Mouse (Mus musculus) CH12.LX (cell line): ENCODE measurements around the gene A3galt2. TPM values are rescaled to one million over a fixed set of nuclear protein-coding genes. Genes with fewer than 3 reads are reported as not detected.

Experiments
- DNase-seq: peaks from one replicate; pipeline ENCODE4 v3.0.0-alpha.2; 2013; ENCODE audit errors: extremely low read depth
- H3K27ac ChIP-seq: 2 replicates; pipeline ENCODE4 v1.5.1; 2012; ENCODE audit warnings: low read depth, mild to moderate bottlenecking, control low read depth, moderate library complexity; ENCODE audit not compliant: insufficient read depth
- H3K27me3 ChIP-seq: replicated peaks from 2 replicates; pipeline ENCODE3; 2012; ENCODE audit warnings: inconsistent platforms
- H3K36me3 ChIP-seq, 2 experiments: replicated peaks in 1 of 2; 2 replicates each; pipeline versions ENCODE3 to v1.6.1; 2012; ENCODE audit warnings: inconsistent platforms in 1 of 2, low read length in 1 of 2, mild to moderate bottlenecking in 1 of 2, mixed read lengths in 1 of 2, moderate library complexity in 1 of 2; ENCODE audit not compliant: control insufficient read depth in 1 of 2, insufficient read depth in 1 of 2
- H3K4me1 ChIP-seq, 2 experiments: 2 replicates each; pipeline ENCODE4 v1.6.1; 2012; ENCODE audit warnings: inconsistent platforms in 1 of 2, moderate library complexity in 1 of 2; ENCODE audit not compliant: insufficient read depth in 2 of 2, control insufficient read depth in 1 of 2
- H3K4me2 ChIP-seq: 2 replicates; pipeline ENCODE4 v1.6.1; 2012; ENCODE audit warnings: low read depth, mild to moderate bottlenecking, control low read depth; ENCODE audit not compliant: poor library complexity, insufficient read depth, severe bottlenecking
- H3K4me3 ChIP-seq, 3 experiments: fragments of 150-350 bp in 1 of 3; sonication (generic) in 1 of 3; replicated peaks in 1 of 3; 2 replicates each; pipeline versions ENCODE3 to v1.5.1; 2011 to 2012; ENCODE audit warnings: low read depth in 2 of 3, low read length in 2 of 3, mild to moderate bottlenecking in 2 of 3, moderate library complexity in 2 of 3, control low read depth in 1 of 3, improper control_type of control experiment in 1 of 3, inconsistent platforms in 1 of 3, mixed read lengths in 1 of 3; ENCODE audit not compliant: poor library complexity in 1 of 3
- H3K79me2 ChIP-seq: replicated peaks from 2 replicates; pipeline ENCODE4 v1.6.1; 2012; ENCODE audit warnings: mild to moderate bottlenecking, moderate library complexity; ENCODE audit not compliant: control insufficient read depth, poor library complexity, insufficient read depth, severe bottlenecking; ENCODE audit errors: extremely low read depth
- H3K9ac ChIP-seq: 2 replicates; pipeline ENCODE4 v1.6.1; 2012; ENCODE audit warnings: low read depth, mild to moderate bottlenecking, control low read depth, moderate library complexity; ENCODE audit not compliant: insufficient read depth
- H3K9me3 ChIP-seq: replicated peaks from 2 replicates; pipeline ENCODE3; 2012; ENCODE audit warnings: low read length, inconsistent platforms, mixed read lengths
- BHLHE40 ChIP-seq: IDR thresholded peaks from 2 replicates; pipeline ENCODE4 v1.6.1; 2011; ENCODE audit warnings: mild to moderate bottlenecking, low read depth, low read length, improper control_type of control experiment
- CHD1 ChIP-seq: IDR thresholded peaks from 2 replicates; pipeline ENCODE4 v1.6.1; 2012; ENCODE audit warnings: low read depth, low read length, improper control_type of control experiment, inconsistent platforms
- CHD2 ChIP-seq: IDR thresholded peaks from 2 replicates; pipeline ENCODE4 v1.6.1; 2011; ENCODE audit warnings: low read length, improper control_type of control experiment
- CTCF ChIP-seq, 2 experiments: IDR thresholded peaks in 1 of 2; conservative IDR thresholded peaks in 1 of 2; 2 replicates each; pipeline ENCODE4 v1.5.1; 2011 to 2012; ENCODE audit warnings: low read depth in 2 of 2, low read length in 2 of 2, improper control_type of control experiment in 1 of 2, inconsistent platforms in 1 of 2, mild to moderate bottlenecking in 1 of 2, moderate library complexity in 1 of 2
- E2F4 ChIP-seq: IDR thresholded peaks from 2 replicates; pipeline ENCODE4 v1.6.1; 2011; ENCODE audit warnings: low read depth, low read length, improper control_type of control experiment; ENCODE audit not compliant: insufficient replicate concordance
- ELF1 ChIP-seq: IDR thresholded peaks from 2 replicates; pipeline ENCODE4 v1.6.1; 2014; ENCODE audit warnings: low read depth, mild to moderate bottlenecking, inconsistent platforms, low read length, improper control_type of control experiment
- EP300 ChIP-seq: IDR thresholded peaks from 2 replicates; pipeline ENCODE4 v1.6.1; 2011; ENCODE audit warnings: low read length, improper control_type of control experiment
- GABPA ChIP-seq: IDR thresholded peaks from 2 replicates; pipeline ENCODE4 v1.6.1; 2012; ENCODE audit warnings: low read depth, low read length, improper control_type of control experiment, inconsistent platforms; ENCODE audit not compliant: insufficient replicate concordance
- HCFC1 ChIP-seq: IDR thresholded peaks from 2 replicates; pipeline ENCODE4 v1.6.1; 2012; ENCODE audit warnings: low read depth, mild to moderate bottlenecking, inconsistent platforms, low read length, improper control_type of control experiment
- IRF4 ChIP-seq: IDR thresholded peaks from 2 replicates; pipeline ENCODE4 v1.6.1; 2014; ENCODE audit warnings: low read depth, mild to moderate bottlenecking, inconsistent platforms, low read length, improper control_type of control experiment
- JUN ChIP-seq: IDR thresholded peaks from 2 replicates; pipeline ENCODE4 v1.6.1; 2011; ENCODE audit warnings: low read depth, mild to moderate bottlenecking, low read length, improper control_type of control experiment, moderate library complexity; ENCODE audit not compliant: insufficient read depth
- JUND ChIP-seq: conservative IDR thresholded peaks from 2 replicates; pipeline ENCODE4 v1.6.1; 2011; ENCODE audit warnings: low read depth, low read length, improper control_type of control experiment
- KAT2A ChIP-seq: IDR thresholded peaks from 2 replicates; pipeline ENCODE4 v1.6.1; 2012; ENCODE audit warnings: low read length, improper control_type of control experiment, inconsistent platforms; ENCODE audit not compliant: insufficient replicate concordance
- MAFK ChIP-seq: IDR thresholded peaks from 2 replicates; pipeline ENCODE4 v1.6.1; 2011; ENCODE audit warnings: low read length, improper control_type of control experiment; ENCODE audit not compliant: insufficient replicate concordance
- MAZ ChIP-seq: IDR thresholded peaks from 2 replicates; pipeline ENCODE4 v1.6.1; 2012; ENCODE audit warnings: low read depth, mild to moderate bottlenecking, inconsistent platforms, low read length, improper control_type of control experiment, moderate library complexity
- MEF2A ChIP-seq: IDR thresholded peaks from 2 replicates; pipeline ENCODE4 v1.6.1; 2014; ENCODE audit warnings: low read depth, mild to moderate bottlenecking, inconsistent platforms, low read length, improper control_type of control experiment, borderline replicate concordance
- NELFE ChIP-seq: IDR thresholded peaks from 2 replicates; pipeline ENCODE4 v1.6.1; 2011; ENCODE audit warnings: low read depth, low read length, improper control_type of control experiment
- PAX5 ChIP-seq: IDR thresholded peaks from 2 replicates; pipeline ENCODE4 v1.6.1; 2012; ENCODE audit warnings: low read length, inconsistent platforms, mixed read lengths
- RAD21 ChIP-seq: IDR thresholded peaks from 2 replicates; pipeline ENCODE4 v1.6.1; 2011; ENCODE audit warnings: low read depth, mild to moderate bottlenecking, low read length, improper control_type of control experiment, moderate library complexity
- RCOR1 ChIP-seq: conservative IDR thresholded peaks from 2 replicates; pipeline ENCODE4 v1.6.1; 2012; ENCODE audit warnings: low read depth, mild to moderate bottlenecking, inconsistent platforms, low read length, improper control_type of control experiment
- SIN3A ChIP-seq: IDR thresholded peaks from 2 replicates; pipeline ENCODE4 v1.6.1; 2012; ENCODE audit warnings: low read length, improper control_type of control experiment, inconsistent platforms
- SMC3 ChIP-seq: IDR thresholded peaks from 2 replicates; pipeline ENCODE4 v1.6.1; 2011; ENCODE audit warnings: low read depth, low read length, improper control_type of control experiment
- TBP ChIP-seq: conservative IDR thresholded peaks from 2 replicates; pipeline ENCODE4 v1.6.1; 2011; ENCODE audit warnings: low read depth, low read length, improper control_type of control experiment
- TCF12 ChIP-seq: IDR thresholded peaks from 2 replicates; pipeline ENCODE4 v1.6.1; 2014; ENCODE audit warnings: low read depth, mild to moderate bottlenecking, inconsistent platforms, low read length, improper control_type of control experiment
- UBTF ChIP-seq: IDR thresholded peaks from 2 replicates; pipeline ENCODE4 v1.6.1; 2012; ENCODE audit warnings: low read depth, mild to moderate bottlenecking, inconsistent platforms, low read length, improper control_type of control experiment, moderate library complexity
- USF2 ChIP-seq: conservative IDR thresholded peaks from 2 replicates; pipeline ENCODE4 v1.6.1; 2011; ENCODE audit warnings: low read depth, low read length, improper control_type of control experiment
- dilution Hi-C: fragments of 300-500 bp; cut with MboI; formaldehyde crosslinking; loops from 2 replicates; pipeline ENCODE4 v1.14.3; 2020; ENCODE audit warnings: low sequenced_read_pairs; ENCODE audit not compliant: extremely low pct_unique_long_range_greater_than_20kb, extremely low pct_ligation_motif_present
- in situ Hi-C: fragments of 300-500 bp; cut with MboI; formaldehyde crosslinking; loops from 3 replicates; pipeline ENCODE4 v1.14.3; 2019; ENCODE audit warnings: low sequenced_read_pairs, low pct_ligation_motif_present, low pct_unique_long_range_greater_than_20kb, mixed read lengths
- polyA plus RNA-seq: library from polyadenylated mRNA; unstranded; fragments of >175 nt; gene quantifications from 2 replicates; pipeline ENCODE4 v1.2.1, GENCODE M21; 2012; ENCODE audit warnings: low read depth; ENCODE audit not compliant: insufficient read length
- total RNA-seq, 2 experiments: library from RNA; depleted of rRNA; stranded (reverse); fragments of 300-350 nt in 1 of 2; fragments of >200 nt in 1 of 2; gene quantifications; 2 replicates each; pipeline ENCODE4 v1.2.3; 2012 to 2014

The A3galt2 gene
- total and polyA plus RNA-seq, 3 experiments, result 0.04 to 0.11 TPM; not detected in 1

DNA sequence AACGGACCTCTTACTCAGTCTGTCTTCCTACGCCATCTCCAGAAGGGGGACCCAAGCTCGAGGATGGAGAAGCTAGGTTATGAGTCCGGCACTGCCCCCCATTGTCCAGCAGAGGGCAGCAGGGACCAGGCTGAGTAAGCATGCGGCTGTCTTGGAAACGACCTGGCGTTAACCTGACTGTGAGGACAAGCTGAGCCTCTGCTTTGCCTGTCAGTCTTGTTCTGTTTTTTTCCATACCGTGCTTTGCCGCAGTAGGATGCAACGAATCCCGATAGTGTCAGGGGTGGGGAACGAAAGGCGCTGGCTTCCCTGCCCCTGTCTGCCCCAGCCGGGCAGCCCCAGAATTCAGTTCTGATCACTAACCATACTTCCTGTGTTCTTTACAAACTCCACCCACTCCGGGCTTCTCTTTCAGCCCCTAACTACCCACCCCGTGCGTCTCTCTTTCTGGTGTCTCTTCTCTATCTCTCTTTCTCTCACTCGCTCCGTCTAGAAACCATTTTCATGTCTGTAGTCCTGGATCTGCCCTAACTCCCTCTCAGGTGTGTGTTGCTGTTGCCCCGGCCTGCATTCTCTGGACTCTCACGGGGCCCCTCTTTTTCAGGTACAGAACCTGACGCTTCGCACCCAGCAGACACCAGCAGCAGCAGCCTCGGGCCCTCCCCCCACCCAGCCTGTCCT, 43.6 kb upstream of the A3galt2 start (continued):
- TF ChIP-seq RAD21 (peak; percentile 100), SIN3A (peak; percentile 92), TBP (peak; percentile 59; the same call in 1 of the 2 replicates), KAT2A (no peak), SMC3 (peak; percentile 98), JUND (no peak), MAZ (peak; percentile 61)

DNA sequence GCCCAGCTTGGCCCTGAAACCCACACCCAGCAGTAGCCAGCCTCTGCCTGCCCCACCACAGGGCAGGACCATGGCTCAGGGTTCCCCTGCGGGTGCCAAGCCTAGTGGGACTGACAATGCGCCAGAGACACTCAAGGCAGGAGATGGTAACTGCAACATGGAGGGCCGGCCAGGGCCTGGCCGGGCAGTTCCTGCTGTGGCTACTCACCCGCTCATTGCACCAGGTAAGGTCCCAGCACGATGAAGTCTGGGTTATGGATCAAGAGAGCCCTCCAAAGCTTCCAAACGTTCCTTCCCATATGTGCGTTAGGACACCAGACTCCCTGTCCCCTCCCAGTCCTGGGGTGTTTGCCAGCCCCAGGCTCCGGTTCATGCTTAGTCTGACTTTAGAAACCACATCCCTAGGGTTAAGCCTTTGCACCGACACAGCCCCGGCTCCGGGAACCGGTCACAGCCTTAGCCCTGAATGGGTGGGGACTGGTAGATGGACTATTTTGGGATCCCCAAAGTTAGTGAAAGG, 43.0 kb upstream of the A3galt2 start:
- DNase-seq, result peak; percentile 51
- Histone ChIP-seq H3K27ac (peak overlapping the region; percentile 22; the same call in 1 of the 2 replicates), H3K4me3 (peak overlapping the region; percentile 73 to 83 (median 75)), H3K4me2 (peak overlapping the region; percentile 35), H3K36me3 (peaks cover 0 to 32% of the 10 kb centered on the region in 2 experiments), H3K79me2 (no peaks in the 10 kb centered on the region), H3K9me3 (no peaks in the 10 kb centered on the region), H3K4me1 (peaks cover 13 to 43% of the 10 kb centered on the region in 2 experiments), H3K9ac (peak overlapping the region; percentile 58), H3K27me3 (no peaks in the 10 kb centered on the region)
- dilution Hi-C loops (no loop called here), in situ Hi-C loops (loop anchor here (10.0 kb wide), 3 partner anchors 143 to 373 kb away; no protein-coding TSS in a partner anchor)
- TF ChIP-seq EP300 (no peak), TBP (no peak), SMC3 (no peak), TCF12 (no peak), USF2 (no peak), CHD2 (no peak), RCOR1 (no peak), BHLHE40 (no peak), JUN (no peak), CTCF (conservative IDR thresholded peaks at IDR 0.05 in 1 of 2, IDR thresholded peaks at IDR 0.05 in 1 of 2; ENCODE audit: low read depth in 2 of 2, low read length in 2 of 2) (peak in 1 of 2 experiments; percentile 18; a peak in 1 of 4 replicates), SIN3A (peak; percentile 13; the same call in 1 of the 2 replicates)

DNA sequence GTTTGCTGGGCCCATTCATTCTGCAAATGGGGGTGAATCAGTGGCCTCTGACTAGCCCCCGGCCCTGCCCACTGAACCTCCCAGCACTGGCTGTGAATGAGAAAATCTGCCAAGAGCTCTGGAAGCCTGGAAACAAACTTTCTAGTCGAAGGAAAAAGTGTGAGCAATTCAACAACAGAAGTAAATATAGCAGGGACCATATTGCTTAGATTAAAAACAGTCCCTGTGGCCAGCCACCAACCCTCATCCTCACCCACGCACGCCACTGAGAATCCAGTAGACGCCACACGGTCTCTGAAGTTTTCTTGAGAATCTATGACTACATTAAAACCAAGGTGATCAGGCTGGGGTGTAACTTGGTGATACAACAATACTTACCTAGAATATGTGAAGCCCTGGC, 42.2 kb upstream of the A3galt2 start:
- dilution Hi-C loops, result no loop called here
- H3K4me1 ChIP-seq, result peaks cover 13 to 41% of the 10 kb centered on the region in 2 experiments
- no peaks in the 10 kb centered on the region for H3K79me2 ChIP-seq
- no peak for DNase-seq
- H3K4me2 ChIP-seq, result peak overlapping the region; percentile 58; the same call in 1 of the 2 replicates
- no peak for TF ChIP-seq TCF12
- no peak for TF ChIP-seq ELF1
- TF ChIP-seq E2F4, result no peak
- no peak for TF ChIP-seq NELFE
- TF ChIP-seq PAX5, result no peak
- TF ChIP-seq USF2, result no peak
- no peak for TF ChIP-seq EP300
- no peak for TF ChIP-seq IRF4
- no peak for TF ChIP-seq HCFC1
- no peak for TF ChIP-seq MAFK
- no peak for TF ChIP-seq SIN3A
- no peak for TF ChIP-seq GABPA
- no peak for TF ChIP-seq JUND
- TF ChIP-seq UBTF, result no peak
- no peak for TF ChIP-seq MEF2A
- no peak for TF ChIP-seq CHD1
- in situ Hi-C loops, result loop anchor here (10.0 kb wide), 3 partner anchors 142 to 372 kb away; no protein-coding TSS in a partner anchor
- H3K27me3 ChIP-seq, result no peaks in the 10 kb centered on the region
- peak overlapping the region; percentile 58; the same call in 1 of the 2 replicates for H3K9ac ChIP-seq
- H3K27ac ChIP-seq, result no peak overlapping the region
- H3K4me3 ChIP-seq, result peak overlapping the region in 2 of 3 experiments; percentile 73 to 83
- peaks cover 3 to 40% of the 10 kb centered on the region in 2 experiments for H3K36me3 ChIP-seq
- no peaks in the 10 kb centered on the region for H3K9me3 ChIP-seq
